Mouse (Mus musculus): ENCODE measurements around the gene Glo1.

GRCm38 (mm10) chr17:30549899-30550773 lies 76.5 kb downstream of the Glo1 start:
- TF ChIP-seq POLR2A (IDR thresholded peaks at IDR 0.05; ENCODE audit: insufficient read depth, low read depth, low read length) (no peak), CTCF (IDR thresholded peaks at IDR 0.05; ENCODE audit: insufficient read depth, low read depth, low read length) (no peak)
